Mouse (Mus musculus): ENCODE measurements at regions not wholly inside any gene's neighbourhood (a gene's known extent, or its start where the extent isn't known, plus 50 kb on each side); places are given as distances from the start of the nearest gene placed in this dataset.

DNA sequence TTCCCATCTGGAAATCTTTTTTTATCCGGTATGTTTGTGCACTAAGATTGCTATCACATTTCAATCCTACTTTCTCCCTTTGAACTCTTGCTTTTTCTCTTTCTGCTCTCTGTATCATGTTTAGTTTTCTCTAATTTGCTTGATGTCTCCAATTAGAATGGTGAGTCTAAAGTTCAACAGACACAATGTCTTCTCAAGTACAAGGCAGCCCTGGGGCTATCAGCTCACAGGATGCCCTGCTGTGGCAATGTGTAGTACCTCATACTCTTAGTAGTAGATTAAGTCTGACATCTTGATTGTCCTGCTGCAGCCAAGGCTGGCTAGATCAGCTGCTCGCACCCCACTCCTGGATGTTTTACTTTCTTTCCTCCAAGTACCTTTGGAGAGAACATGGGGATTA, 186.4 kb downstream of the Irs2 start:
- TF ChIP-seq POLR2A (IDR thresholded peaks at IDR 0.05; ENCODE audit: insufficient read depth, low read length) (no peak), CTCF (IDR thresholded peaks at IDR 0.05; ENCODE audit: low read depth, low read length) (no peak), EP300 (IDR thresholded peaks at IDR 0.05; ENCODE audit: insufficient read depth, low read depth, low read length) (no peak)
- no peak overlapping the region for H3K27ac ChIP-seq (ENCODE audit: insufficient read depth, low read length)
- H3K4me3 ChIP-seq (ENCODE audit: low read depth, low read length) = no peak overlapping the region
- no peaks in the 10 kb centered on the region for H3K27me3 ChIP-seq (ENCODE audit: control insufficient read depth, insufficient read depth, low read length, poor library complexity, severe bottlenecking)
- H3K9ac ChIP-seq (ENCODE audit: low read depth, poor library complexity, severe bottlenecking) = no peak overlapping the region
- H3K4me1 ChIP-seq (ENCODE audit: control insufficient read depth, insufficient read depth, low read length) = no peaks in the 10 kb centered on the region
- no peaks in the 10 kb centered on the region for H3K36me3 ChIP-seq (ENCODE audit: control insufficient read depth, insufficient read depth, low read length, poor library complexity, severe bottlenecking)
- H3K9me3 ChIP-seq (replicated peaks; ENCODE audit: control insufficient read depth, insufficient read depth, low read length, poor library complexity, severe bottlenecking) = no peaks in the 10 kb centered on the region

GRCm38 (mm10) chr8:10814499-10814898, 193.8 kb downstream of the Irs2 start:
- Histone ChIP-seq H3K27me3 (ENCODE audit: control insufficient read depth, insufficient read depth, low read length, poor library complexity, severe bottlenecking) (no peaks in the 10 kb centered on the region), H3K9ac (ENCODE audit: low read depth, poor library complexity, severe bottlenecking) (no peak overlapping the region), H3K4me1 (ENCODE audit: control insufficient read depth, insufficient read depth, low read length) (no peaks in the 10 kb centered on the region), H3K4me3 (ENCODE audit: low read depth, low read length) (no peak overlapping the region), H3K9me3 (replicated peaks; ENCODE audit: control insufficient read depth, insufficient read depth, low read length, poor library complexity, severe bottlenecking) (no peaks in the 10 kb centered on the region), H3K27ac (ENCODE audit: insufficient read depth, low read length) (no peak overlapping the region), H3K36me3 (ENCODE audit: control insufficient read depth, insufficient read depth, low read length, poor library complexity, severe bottlenecking) (no peaks in the 10 kb centered on the region)
- TF ChIP-seq POLR2A (IDR thresholded peaks at IDR 0.05; ENCODE audit: insufficient read depth, low read length) = no peak
- no peak for TF ChIP-seq CTCF (IDR thresholded peaks at IDR 0.05; ENCODE audit: low read depth, low read length)

DNA sequence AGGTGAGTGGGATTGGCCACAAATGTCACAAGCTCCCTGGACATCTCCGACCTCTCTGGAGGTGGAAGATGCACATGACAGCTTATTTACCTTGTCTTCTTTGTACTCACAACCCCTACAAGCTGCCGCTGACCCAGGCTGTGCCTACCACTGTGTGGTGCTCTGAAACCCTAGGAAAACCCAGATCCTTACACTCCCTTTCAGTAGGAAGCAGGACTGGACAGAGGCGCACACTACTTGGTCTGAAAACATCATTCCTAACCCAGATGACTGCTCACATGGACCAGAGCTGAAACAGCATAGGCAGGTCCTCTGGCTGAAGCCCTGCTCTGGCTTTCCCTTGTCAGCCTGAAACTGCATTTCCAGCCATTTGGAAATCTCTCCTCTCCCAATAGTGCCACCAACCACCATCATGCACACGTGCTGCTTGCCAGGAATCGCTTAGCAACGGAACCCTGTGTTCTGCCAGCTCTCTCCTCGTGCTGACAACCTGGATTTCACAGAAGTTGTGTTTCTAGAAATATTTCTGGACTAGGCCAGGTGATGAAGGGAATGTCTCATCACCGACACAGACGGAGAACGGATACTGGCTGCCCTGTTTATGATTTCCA, 196.1 kb downstream of the Irs2 start:
- no peak overlapping the region for H3K27ac ChIP-seq (ENCODE audit: insufficient read depth, low read length)
- no peaks in the 10 kb centered on the region for H3K4me1 ChIP-seq (ENCODE audit: control insufficient read depth, insufficient read depth, low read length)
- H3K27me3 ChIP-seq (ENCODE audit: control insufficient read depth, insufficient read depth, low read length, poor library complexity, severe bottlenecking) = no peaks in the 10 kb centered on the region
- no peaks in the 10 kb centered on the region for H3K36me3 ChIP-seq (ENCODE audit: control insufficient read depth, insufficient read depth, low read length, poor library complexity, severe bottlenecking)
- no peak overlapping the region for H3K4me3 ChIP-seq (ENCODE audit: low read depth, low read length)
- H3K9me3 ChIP-seq (replicated peaks; ENCODE audit: control insufficient read depth, insufficient read depth, low read length, poor library complexity, severe bottlenecking) = no peaks in the 10 kb centered on the region
- no peak overlapping the region for H3K9ac ChIP-seq (ENCODE audit: low read depth, poor library complexity, severe bottlenecking)
- TF ChIP-seq CTCF (IDR thresholded peaks at IDR 0.05; ENCODE audit: low read depth, low read length) (no peak), EP300 (IDR thresholded peaks at IDR 0.05; ENCODE audit: insufficient read depth, low read depth, low read length) (no peak)

DNA sequence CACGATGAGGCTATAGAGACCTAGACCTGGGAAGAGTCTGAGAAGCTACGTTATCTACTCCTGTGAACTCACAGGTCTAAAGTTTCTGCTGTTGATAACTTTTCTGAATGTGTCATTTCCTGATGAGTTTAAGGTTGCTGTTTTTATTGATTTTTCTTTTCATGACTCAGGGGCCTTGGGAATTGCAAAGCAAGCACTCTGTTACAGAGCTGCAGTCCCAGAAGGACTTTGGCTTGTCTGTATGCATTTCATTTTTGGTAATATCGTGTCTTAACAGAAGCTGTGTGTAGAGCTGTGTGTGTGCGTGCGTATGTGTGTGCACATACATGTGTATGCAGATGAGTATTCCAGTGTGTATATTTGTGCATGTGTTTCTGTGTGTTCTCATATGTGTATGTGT, 201.2 kb downstream of the Irs2 start:
- no peak overlapping the region for H3K9ac ChIP-seq (ENCODE audit: low read depth, poor library complexity, severe bottlenecking)
- no peaks in the 10 kb centered on the region for H3K4me1 ChIP-seq (ENCODE audit: control insufficient read depth, insufficient read depth, low read length)
- no peak for TF ChIP-seq POLR2A (IDR thresholded peaks at IDR 0.05; ENCODE audit: insufficient read depth, low read length)
- TF ChIP-seq EP300 (IDR thresholded peaks at IDR 0.05; ENCODE audit: insufficient read depth, low read depth, low read length) = no peak
- no peak for TF ChIP-seq CTCF (IDR thresholded peaks at IDR 0.05; ENCODE audit: low read depth, low read length)
- no peaks in the 10 kb centered on the region for H3K36me3 ChIP-seq (ENCODE audit: control insufficient read depth, insufficient read depth, low read length, poor library complexity, severe bottlenecking)
- no peaks in the 10 kb centered on the region; the same call in 1 of the 2 replicates for H3K27me3 ChIP-seq (ENCODE audit: control insufficient read depth, insufficient read depth, low read length, poor library complexity, severe bottlenecking)
- H3K27ac ChIP-seq (ENCODE audit: insufficient read depth, low read length) = no peak overlapping the region
- no peaks in the 10 kb centered on the region for H3K9me3 ChIP-seq (replicated peaks; ENCODE audit: control insufficient read depth, insufficient read depth, low read length, poor library complexity, severe bottlenecking)
- no peak overlapping the region for H3K4me3 ChIP-seq (ENCODE audit: low read depth, low read length)

DNA sequence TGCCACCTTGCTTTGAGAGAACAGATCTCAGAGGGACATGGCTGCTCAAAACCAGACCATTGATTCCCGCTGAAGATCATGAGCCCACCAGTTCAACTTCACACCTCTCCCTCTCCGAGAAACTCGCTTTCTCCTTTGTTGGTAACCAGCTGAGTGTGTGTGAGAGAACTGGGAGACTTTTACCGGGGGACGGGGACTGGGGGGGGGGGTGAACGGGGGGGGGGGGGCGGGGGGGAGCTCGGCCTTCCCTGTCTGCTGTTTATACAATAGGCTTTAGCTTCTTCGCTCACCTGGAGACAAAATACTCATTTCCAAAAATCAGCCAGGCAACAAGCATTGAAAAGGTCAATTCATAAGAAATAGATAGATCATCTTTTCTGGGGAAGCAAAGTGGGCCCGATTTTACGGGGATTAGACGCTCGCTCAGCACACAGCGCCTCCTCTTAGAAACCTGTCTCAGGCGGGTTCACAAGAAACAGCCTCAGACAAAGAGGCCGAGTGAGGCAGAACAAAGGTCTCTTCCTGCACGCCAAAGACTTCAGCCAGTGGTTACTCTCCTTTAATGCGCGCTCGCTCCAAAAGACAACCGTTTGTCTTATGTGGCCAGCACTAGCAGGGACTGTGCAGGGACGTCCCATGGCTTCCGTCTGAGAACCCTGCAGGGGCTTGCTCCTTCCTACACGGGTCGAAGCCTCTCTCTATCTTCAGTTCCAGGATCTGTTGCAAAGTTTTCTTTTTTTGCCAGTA, 202.7 kb downstream of the Irs2 start:
- TF ChIP-seq EP300 (IDR thresholded peaks at IDR 0.05; ENCODE audit: insufficient read depth, low read depth, low read length) (no peak), CTCF (IDR thresholded peaks at IDR 0.05; ENCODE audit: low read depth, low read length) (no peak), POLR2A (IDR thresholded peaks at IDR 0.05; ENCODE audit: insufficient read depth, low read length) (no peak)
- Histone ChIP-seq H3K36me3 (ENCODE audit: control insufficient read depth, insufficient read depth, low read length, poor library complexity, severe bottlenecking) (no peaks in the 10 kb centered on the region), H3K9me3 (replicated peaks; ENCODE audit: control insufficient read depth, insufficient read depth, low read length, poor library complexity, severe bottlenecking) (no peaks in the 10 kb centered on the region), H3K4me3 (ENCODE audit: low read depth, low read length) (no peak overlapping the region), H3K27me3 (ENCODE audit: control insufficient read depth, insufficient read depth, low read length, poor library complexity, severe bottlenecking) (no peaks in the 10 kb centered on the region; the same call in 1 of the 2 replicates), H3K4me1 (ENCODE audit: control insufficient read depth, insufficient read depth, low read length) (no peaks in the 10 kb centered on the region), H3K9ac (ENCODE audit: low read depth, poor library complexity, severe bottlenecking) (no peak overlapping the region), H3K27ac (ENCODE audit: insufficient read depth, low read length) (no peak overlapping the region)

- Histone ChIP-seq H3K9me3 (replicated peaks; ENCODE audit: control insufficient read depth, insufficient read depth, low read length, poor library complexity, severe bottlenecking) (no peaks in the 10 kb centered on the region), H3K27me3 (ENCODE audit: control insufficient read depth, insufficient read depth, low read length, poor library complexity, severe bottlenecking) (no peaks in the 10 kb centered on the region; the same call in 1 of the 2 replicates), H3K36me3 (ENCODE audit: control insufficient read depth, insufficient read depth, low read length, poor library complexity, severe bottlenecking) (no peaks in the 10 kb centered on the region), H3K9ac (ENCODE audit: low read depth, poor library complexity, severe bottlenecking) (no peak overlapping the region), H3K4me1 (ENCODE audit: control insufficient read depth, insufficient read depth, low read length) (no peaks in the 10 kb centered on the region), H3K4me3 (ENCODE audit: low read depth, low read length) (no peak overlapping the region), H3K27ac (ENCODE audit: insufficient read depth, low read length) (no peak overlapping the region)
- TF ChIP-seq CTCF (IDR thresholded peaks at IDR 0.05; ENCODE audit: low read depth, low read length) = no peak
- TF ChIP-seq EP300 (IDR thresholded peaks at IDR 0.05; ENCODE audit: insufficient read depth, low read depth, low read length) = no peak
- no peak for TF ChIP-seq POLR2A (IDR thresholded peaks at IDR 0.05; ENCODE audit: insufficient read depth, low read length)
Measured at GRCm38 (mm10) chr8:10804974-10805373, 203.3 kb downstream of the Irs2 start.
